Mouse (Mus musculus): ENCODE results near the gene Hmga1b.
"Not testable (repeated sequence)": the region's sequence is repeated elsewhere in the genome, so short reads cannot be mapped to it uniquely, and the experiment has no call there.

GRCm38 (mm10) chr11:120788460-120788859 is 25.9 kb downstream of the Hmga1b start:
- not testable (repeated sequence) for TF ChIP-seq POLR2A (IDR thresholded peaks at IDR 0.05; ENCODE audit: borderline replicate concordance, insufficient read depth, low read length); CTCF (IDR thresholded peaks at IDR 0.05; ENCODE audit: borderline replicate concordance, insufficient read depth, low read depth, low read length)

All from cerebellum, adult 2 months (tissue).